Mouse (Mus musculus): Measurements from ENCODE around the gene Arl4a. TPM values are rescaled to one million over a fixed set of nuclear protein-coding genes. Genes with fewer than 3 reads are reported as not detected.
A peak's percentile ranks its signal among the peaks of the same experiment; 100 is the strongest.

Arl4a gene
- total RNA-seq, 2 experiments from 2014 or later = 26.6 to 28.8 TPM

DNA sequence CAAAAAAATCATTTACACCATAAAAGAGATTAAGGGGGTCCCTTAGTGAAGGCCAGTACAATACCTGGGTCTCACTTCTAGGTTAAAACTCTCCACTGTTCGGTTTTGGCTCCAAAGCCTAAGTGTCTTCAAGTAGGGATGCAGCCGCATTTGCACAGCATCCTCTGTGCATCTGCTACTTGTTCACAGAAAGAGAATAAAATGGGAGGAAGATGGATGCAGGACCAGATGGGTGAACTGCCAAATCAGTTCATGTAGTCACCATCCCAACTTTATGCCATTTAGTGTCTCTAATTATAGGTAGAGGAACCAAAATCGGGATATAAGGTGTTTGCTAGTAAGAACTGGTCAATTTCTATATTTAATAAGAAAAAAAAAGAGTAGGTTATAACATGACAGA, 69.7 kb downstream of the Arl4a start:
- DNase-seq (ENCODE audit: low spot score in 2 of 2) = no peak

- DNase-seq (ENCODE audit: low spot score in 2 of 2) = no peak
These were observed 78.7 kb downstream of the Arl4a start for GRCm38 (mm10) chr12:39959166-39959565.

DNA sequence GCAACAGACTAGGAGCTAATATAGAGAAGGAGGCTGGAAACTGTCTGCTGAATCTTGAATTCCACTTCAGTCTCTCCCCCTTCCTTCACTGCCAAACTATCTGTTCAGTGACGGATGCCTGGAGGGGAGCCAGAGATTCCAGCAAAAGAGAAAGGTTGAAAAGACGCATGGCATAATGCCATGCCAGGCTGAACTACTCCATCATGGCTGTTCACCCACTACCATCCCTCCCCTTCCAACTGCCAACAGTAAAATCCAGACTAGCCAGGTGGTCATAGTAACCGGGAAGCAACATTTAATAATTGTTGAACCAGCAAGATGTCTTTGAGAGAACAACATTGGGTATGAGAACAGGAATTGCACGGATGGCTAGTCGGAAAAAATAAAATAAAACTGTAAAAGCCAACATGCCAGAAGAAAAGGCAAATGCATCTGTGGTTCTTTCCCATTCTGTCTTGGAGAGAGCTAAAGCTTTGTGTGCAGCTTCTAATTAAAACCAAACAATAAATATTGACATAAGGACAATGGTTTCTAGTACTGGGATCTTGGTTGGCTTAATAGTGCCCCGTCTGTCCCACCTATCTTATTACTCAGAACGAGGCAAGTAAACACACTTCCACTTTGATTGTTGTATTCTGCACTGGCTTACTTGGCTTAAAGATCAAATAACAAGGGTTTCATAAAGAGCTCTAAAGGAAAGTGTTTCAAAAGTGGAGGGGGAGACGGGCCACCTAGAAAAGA, 79.7 kb downstream of the Arl4a start:
- peak; percentile 30 to 54 for DNase-seq (ENCODE audit: low spot score in 2 of 2)

- peak; percentile 32 to 55 for DNase-seq (ENCODE audit: low spot score in 2 of 2)
These were observed 81.4 kb downstream of the Arl4a start for GRCm38 (mm10) chr12:39956396-39956795.

Other genes starting within 250 kb of the Arl4a start
- gene Scin, start 96.2 kb upstream of the Arl4a start, total RNA-seq (2021) = 1 to 10 TPM; 2.3 to 2.7 TPM
- gene Lsmem1, start 161.5 kb upstream of the Arl4a start, total RNA-seq (2021) = 1 to 10 TPM in 1 of 2 experiments, under 1 TPM in 1; 0.82 to 1.0 TPM
- gene Ifrd1, start 210.5 kb upstream of the Arl4a start, total RNA-seq (2021) = 10 to 100 TPM; 91.8 to 95.7 TPM